Mouse (Mus musculus) embryonic fibroblast, embryonic 13.5 days (primary cell): ENCODE data around the gene Fus. TPM values are rescaled to one million over a fixed set of nuclear protein-coding genes. Genes with fewer than 3 reads are reported as not detected.

Experiments used
- H3K27ac ChIP-seq: 2 replicates; pipeline ENCODE4 v1.5.1; 2012; ENCODE audit warnings: low read length, control low read depth, inconsistent platforms; ENCODE audit not compliant: insufficient read depth
- H3K4me1 ChIP-seq: 2 replicates; pipeline ENCODE4 v1.6.1; 2011; ENCODE audit warnings: low read length; ENCODE audit not compliant: control insufficient read depth, insufficient read depth
- H3K4me3 ChIP-seq: 2 replicates; pipeline ENCODE4 v1.5.1; 2011; ENCODE audit warnings: mild to moderate bottlenecking, control low read depth, low read length; ENCODE audit not compliant: insufficient read depth
- CTCF ChIP-seq: IDR thresholded peaks from 2 replicates; pipeline ENCODE4 v1.5.1; 2011; ENCODE audit warnings: mild to moderate bottlenecking, control low read depth, low read length, moderate library complexity, borderline replicate concordance; ENCODE audit not compliant: insufficient read depth
- POLR2A ChIP-seq: IDR thresholded peaks from 2 replicates; pipeline ENCODE4 v1.6.1; 2011; ENCODE audit warnings: low read depth, mild to moderate bottlenecking, control low read depth, low read length, moderate library complexity
- polyA plus RNA-seq: library from polyadenylated mRNA; stranded (reverse); fragments of >200 nt; gene quantifications from 2 replicates; pipeline ENCODE4 v1.2.4, GENCODE M21; 2011; ENCODE audit warnings: low read depth; ENCODE audit not compliant: missing spikeins, insufficient read length

Gene Fus
- polyA plus RNA-seq, 1 experiment, result 978 TPM

DNA sequence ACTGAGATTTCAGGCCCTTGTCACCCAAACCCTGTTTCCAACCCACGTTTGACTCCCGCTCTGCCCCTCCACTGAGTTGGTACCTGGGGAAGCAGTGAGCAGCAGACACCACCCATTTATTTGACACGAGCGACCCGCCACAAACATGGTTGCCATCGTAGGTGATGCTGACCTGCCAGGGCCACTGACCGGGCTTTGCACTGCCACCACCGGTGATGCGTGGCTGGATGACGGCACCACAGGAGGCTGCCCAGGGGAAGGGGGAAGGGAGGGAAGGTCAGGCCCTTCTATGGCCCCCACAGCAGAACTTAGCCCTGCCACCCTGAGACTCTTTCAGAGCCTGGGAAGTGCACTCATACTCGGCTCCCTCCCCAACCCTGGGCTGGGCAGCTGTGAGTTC, 39.5 kb upstream of the Fus start:
- Histone ChIP-seq H3K4me1 (peaks cover 12% of the 10 kb centered on the region), H3K27ac (no peak overlapping the region), H3K4me3 (no peak overlapping the region)
- TF ChIP-seq POLR2A (no peak), CTCF (no peak)

DNA sequence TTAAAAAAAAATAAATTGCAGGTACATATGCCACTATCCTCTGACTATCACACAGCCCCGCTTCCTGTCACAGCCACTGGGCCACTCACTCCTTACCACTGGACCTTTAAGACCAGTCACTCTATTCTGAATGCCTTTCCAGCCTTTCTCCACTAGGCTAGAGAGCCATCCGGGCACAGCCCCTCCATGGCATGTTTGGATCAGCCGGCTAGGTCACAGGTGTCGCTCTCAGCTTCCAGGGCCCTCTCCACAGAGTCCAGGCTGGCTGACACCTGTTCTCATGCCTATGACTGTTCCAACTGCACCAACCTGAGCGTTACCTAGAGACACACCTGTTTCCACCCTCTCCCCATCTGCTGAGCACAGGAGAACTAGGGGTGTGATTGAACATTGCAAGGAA, 38.7 kb upstream of the Fus start:
- Histone ChIP-seq H3K4me3 (no peak overlapping the region), H3K27ac (no peak overlapping the region), H3K4me1 (peaks cover 15% of the 10 kb centered on the region)
- TF ChIP-seq CTCF, result no peak

DNA sequence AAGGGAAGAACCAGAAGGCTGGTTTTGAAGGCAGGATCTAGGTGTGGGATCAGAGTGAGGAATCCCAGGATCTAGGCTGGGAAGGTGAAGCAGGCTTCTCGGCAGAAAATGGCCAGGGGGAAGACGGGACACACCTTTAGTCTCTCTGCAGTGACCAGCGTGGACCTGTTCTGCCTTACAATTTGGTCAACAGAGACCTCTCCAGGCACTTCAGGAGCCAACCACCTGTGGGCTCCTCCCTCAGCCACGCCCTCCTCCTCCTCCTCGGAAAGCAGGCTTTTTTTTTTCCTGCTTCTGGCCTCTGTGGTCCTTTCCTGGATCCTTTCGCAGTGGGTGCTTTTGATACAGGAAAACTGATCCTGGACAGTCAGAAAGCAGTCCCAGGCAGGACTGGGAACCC, 37.3 kb upstream of the Fus start, which contains the start of gene Prss8:
Prss8 (minus strand) TSS at position 182 of the 400 bp plus-strand sequence.
- Histone ChIP-seq H3K27ac (no peak within 1 kb of the TSS), H3K4me3 (no peak within 1 kb of the TSS), H3K4me1 (peaks cover 15% of the 10 kb centered on the region)
- TF ChIP-seq CTCF, result no peak
- TF ChIP-seq POLR2A, result no peak

DNA sequence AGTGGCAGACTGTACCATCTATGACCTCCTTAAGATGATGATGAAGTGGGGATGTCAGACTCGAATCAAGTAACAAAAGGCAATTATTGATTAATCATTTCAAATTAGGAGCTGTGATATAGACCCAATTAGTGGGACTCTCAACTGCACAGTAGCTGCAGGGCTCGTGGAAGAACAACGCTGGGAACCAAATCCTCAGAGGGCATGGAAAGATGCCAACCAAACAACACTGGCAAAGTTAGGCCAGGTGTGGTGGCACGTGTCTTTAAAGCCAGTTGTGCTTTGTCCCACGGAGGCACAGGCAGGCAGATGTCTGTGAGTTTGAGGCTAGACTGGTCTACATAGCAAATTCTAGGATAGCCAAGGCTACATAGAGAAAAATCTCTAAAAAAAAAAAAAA, 36.6 kb upstream of the Fus start:
- Histone ChIP-seq H3K27ac (no peak overlapping the region), H3K4me3 (no peak overlapping the region), H3K4me1 (peaks cover 15% of the 10 kb centered on the region)
- no peak for TF ChIP-seq CTCF
- no peak for TF ChIP-seq POLR2A

DNA sequence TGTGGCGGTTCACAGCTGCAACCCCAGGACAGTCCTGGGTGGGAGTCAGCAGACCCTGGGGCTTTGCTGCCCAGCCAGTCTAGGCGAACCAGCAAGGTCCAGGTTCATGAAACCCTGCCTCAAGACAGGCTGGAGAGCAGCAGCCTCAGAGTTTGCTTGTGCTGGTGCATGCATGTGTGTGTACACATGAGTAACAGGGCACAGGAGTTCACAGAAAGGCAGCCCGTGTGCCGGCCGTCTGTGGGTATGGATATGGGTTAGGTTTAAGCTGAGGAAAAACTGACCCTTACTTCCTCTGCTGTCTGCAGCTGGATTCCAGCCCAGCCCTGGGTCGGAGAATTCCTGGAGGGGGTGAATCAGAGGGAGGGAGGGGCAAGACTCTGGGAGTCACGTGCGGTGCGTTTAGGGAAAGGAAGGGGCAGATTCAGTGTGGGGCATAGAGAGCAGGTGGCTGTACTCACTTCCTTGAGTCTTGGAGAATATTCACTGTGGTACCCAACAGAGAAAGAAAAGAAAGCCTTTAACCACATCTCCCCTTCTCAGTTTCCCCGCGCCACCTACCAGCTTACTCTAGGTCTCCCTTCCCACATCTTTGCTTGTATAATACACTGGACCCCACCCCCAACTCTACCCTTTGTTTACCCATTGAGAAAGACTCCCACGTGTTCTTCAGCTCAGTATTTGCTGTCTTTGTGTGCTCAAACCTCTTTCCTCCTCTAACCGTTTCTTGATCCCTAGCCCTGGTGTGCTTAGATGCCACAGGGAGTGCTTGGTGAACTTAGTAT, 35.7 kb upstream of the Fus start:
- peaks cover 15% of the 10 kb centered on the region for H3K4me1 ChIP-seq
- TF ChIP-seq CTCF (no peak), POLR2A (no peak)
- H3K4me3 ChIP-seq, result no peak overlapping the region
- peak overlapping the region; percentile 77 for H3K27ac ChIP-seq

DNA sequence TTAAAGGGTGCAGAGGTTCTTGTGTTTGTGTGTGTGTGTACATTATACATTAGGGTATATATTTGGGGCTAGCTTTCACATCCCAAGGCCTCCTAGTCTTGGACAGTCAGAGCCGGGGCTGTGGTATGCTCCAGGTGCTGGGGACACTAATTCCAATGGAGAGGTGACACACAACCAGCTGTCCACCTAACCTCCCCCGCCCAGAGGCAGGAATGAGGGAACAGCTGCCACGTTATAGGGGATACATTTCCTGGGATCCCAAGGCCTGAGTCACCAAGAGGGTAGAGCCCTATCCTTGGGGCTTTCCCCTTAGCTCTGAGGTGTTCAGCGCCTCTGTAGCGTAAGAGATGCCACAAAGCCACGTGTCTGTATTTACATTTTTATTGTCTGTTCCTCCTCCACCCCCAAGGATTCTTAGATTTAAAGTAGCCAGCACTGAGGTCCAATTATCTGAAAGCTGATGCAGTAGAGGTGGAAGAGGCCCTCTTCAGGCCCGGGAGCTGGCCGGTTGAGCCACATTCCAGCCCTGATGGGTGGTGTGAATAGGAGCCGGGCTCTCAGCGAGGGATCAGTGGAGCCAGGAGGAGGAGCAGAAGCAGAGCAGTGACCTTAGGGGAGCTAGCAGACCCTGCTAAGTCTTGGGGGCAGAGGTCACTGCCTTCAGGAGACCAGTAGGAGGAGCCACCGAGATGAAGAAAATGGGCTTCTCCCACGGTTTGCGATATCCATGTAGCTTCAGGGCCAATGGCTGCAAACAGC, 34.8 kb upstream of the Fus start:
- Histone ChIP-seq H3K27ac (peak overlapping the region; percentile 77), H3K4me3 (no peak overlapping the region), H3K4me1 (peaks cover 15% of the 10 kb centered on the region)
- TF ChIP-seq POLR2A, result no peak
- no peak for TF ChIP-seq CTCF

DNA sequence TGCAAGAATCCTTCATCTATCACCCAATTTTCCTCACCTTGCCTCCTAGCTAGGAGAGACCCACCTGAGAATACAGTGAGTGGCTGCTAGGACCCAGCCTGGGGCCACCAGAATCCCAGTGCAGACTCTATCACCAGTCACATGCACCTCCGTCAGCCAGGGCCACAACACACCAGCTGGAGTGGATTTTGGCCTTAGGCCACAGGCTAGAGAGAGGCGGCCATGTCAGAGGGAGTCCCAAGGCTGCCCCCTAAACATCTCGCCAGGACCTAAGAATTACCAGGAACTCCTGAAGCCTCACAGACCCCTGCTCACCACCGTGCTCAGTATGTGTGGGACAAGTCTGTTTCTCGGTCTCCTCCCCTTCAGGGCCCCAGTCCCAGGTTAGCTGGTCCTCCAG, 33.2 kb upstream of the Fus start:
- Histone ChIP-seq H3K4me3 (no peak overlapping the region), H3K4me1 (peaks cover 15% of the 10 kb centered on the region), H3K27ac (no peak overlapping the region)
- TF ChIP-seq POLR2A (no peak), CTCF (no peak)

DNA sequence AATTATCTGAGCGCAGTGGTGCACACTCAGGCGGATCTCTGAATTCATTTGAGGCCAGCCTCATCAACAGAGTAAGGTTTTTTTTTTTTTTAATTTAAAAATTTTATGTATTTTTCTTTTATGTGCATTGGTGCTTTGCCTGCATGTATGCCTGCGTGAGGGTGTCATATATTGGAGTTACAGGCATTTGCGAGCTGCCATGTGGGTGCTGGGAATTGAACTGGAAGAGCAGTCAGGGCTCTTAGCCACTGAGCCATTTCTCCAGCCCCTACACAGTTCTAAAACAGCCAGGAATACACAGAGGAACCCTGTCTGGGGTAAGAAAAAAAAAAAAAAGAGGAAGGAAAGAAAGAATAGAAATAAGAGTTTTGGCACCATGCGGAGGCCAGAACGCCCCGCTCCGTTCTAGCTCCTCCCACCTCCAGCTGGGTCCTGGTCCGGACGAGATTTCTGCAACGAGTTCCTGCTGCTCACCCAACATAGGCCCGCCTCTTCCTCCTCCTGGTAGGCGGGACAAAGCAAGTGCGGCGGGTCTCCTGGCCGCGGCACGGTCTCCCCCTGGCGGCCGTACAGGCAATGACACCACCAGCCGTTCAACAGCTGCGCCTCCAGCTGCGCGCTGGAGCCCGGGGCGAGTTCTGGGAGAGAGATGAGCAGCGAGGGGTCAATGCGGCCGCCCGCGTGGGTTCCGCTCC, 32.1 kb upstream of the Fus start:
- peaks cover 15% of the 10 kb centered on the region for H3K4me1 ChIP-seq
- H3K4me3 ChIP-seq, result peak overlapping the region; percentile 51
- peak overlapping the region; percentile 36 for H3K27ac ChIP-seq
- TF ChIP-seq POLR2A (peak; percentile 76), CTCF (peak; percentile 67)

DNA sequence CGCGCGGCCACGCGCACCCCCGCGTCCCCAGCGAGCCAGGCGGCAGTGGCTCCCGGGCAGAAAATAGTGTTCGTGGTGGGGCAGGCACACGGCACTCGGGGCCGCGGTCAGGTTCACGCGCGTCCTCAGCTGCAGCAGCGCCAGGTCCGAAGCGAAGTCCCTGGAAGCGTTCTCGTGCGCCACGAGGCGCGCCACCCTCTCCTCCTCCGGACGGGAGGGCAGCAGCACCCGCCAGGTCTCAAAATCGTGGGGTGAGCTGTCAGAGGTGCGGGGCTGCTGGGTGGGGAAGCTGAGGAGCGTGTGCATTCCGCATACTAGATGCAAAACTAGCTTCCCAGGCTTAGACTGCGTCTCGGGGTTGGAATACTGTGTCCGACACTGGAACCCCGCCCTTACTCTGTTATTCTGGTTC, 31.5 kb upstream of the Fus start:
- Histone ChIP-seq H3K4me1 (peaks cover 15% of the 10 kb centered on the region), H3K27ac (no peak overlapping the region), H3K4me3 (peak overlapping the region; percentile 51)
- TF ChIP-seq CTCF (no peak), POLR2A (no peak)
